Mouse (Mus musculus) midbrain, embryonic 14.5 days (tissue): ENCODE measurements around the gene Ddx20. TPM values are rescaled to one million over a fixed set of nuclear protein-coding genes. Genes with fewer than 3 reads are reported as not detected.
"Not testable (repeated sequence)": the region's sequence is repeated elsewhere in the genome, so short reads cannot be mapped to it uniquely, and the experiment has no call there.

Experiments used
- ATAC-seq: fragments of 200-750 bp; cut with Nextera tagmentation; 2 replicates; pipeline ENCODE4 v1.8.0; 2017; ENCODE audit warnings: moderate number of reproducible peaks, moderate library complexity; ENCODE audit not compliant: low FRiP score, low TSS enrichment
- DNase-seq: peaks from one replicate; pipeline ENCODE4 v3.0.0-alpha.2; 2015
- H3K27ac ChIP-seq: fragments of 300-500 bp; sonication (generic); replicated peaks from 2 replicates; pipeline ENCODE4 v1.5.1; 2014; ENCODE audit warnings: mild to moderate bottlenecking, low read depth, low read length, moderate library complexity
- H3K27me3 ChIP-seq: fragments of 300-500 bp; sonication (generic); 2 replicates; pipeline ENCODE4 v1.6.1; 2014; ENCODE audit warnings: low read length, control low read depth, mixed read lengths; ENCODE audit not compliant: control insufficient read depth, insufficient read depth
- H3K36me3 ChIP-seq: fragments of 300-500 bp; sonication (generic); 2 replicates; pipeline ENCODE4 v1.6.1; 2014; ENCODE audit warnings: low read length, control low read depth; ENCODE audit not compliant: control insufficient read depth, insufficient read depth
- H3K4me1 ChIP-seq: fragments of 300-500 bp; sonication (generic); 2 replicates; pipeline ENCODE4 v1.6.1; 2014; ENCODE audit warnings: mild to moderate bottlenecking, antibody characterized with exemption, low read length, control low read depth; ENCODE audit not compliant: control insufficient read depth, insufficient read depth
- H3K4me2 ChIP-seq: fragments of 300-500 bp; sonication (generic); 2 replicates; pipeline ENCODE4 v1.6.1; 2014; ENCODE audit warnings: mild to moderate bottlenecking, low read length, moderate library complexity
- H3K4me3 ChIP-seq: fragments of 300-500 bp; sonication (generic); replicated peaks from 2 replicates; pipeline ENCODE4 v1.5.1; 2014; ENCODE audit warnings: low read depth, low read length
- H3K9ac ChIP-seq: fragments of 300-500 bp; sonication (generic); replicated peaks from 2 replicates; pipeline ENCODE4 v1.6.1; 2014; ENCODE audit warnings: mild to moderate bottlenecking, low read length, moderate library complexity
- H3K9me3 ChIP-seq: fragments of 300-500 bp; sonication (generic); 2 replicates; pipeline ENCODE4 v1.6.1; 2016; ENCODE audit warnings: low read length, control low read depth, mixed read lengths; ENCODE audit not compliant: control insufficient read depth
- WGBS: fragments of 180-500 bp; shearing (Covaris S2); extraction: QIAGEN DNeasy Blood & Tissue Kit; methylation state at CpG from one replicate; pipeline ENCODE4 v1.1.7; 2014; 5-methylcytosine and 5-hydroxymethylcytosine counted together
- polyA plus RNA-seq: library from polyadenylated mRNA; unstranded; fragments of >200 nt; fragmentation: Nextera tagmentation; extraction: Ambion mirVana; gene quantifications from 2 replicates; pipeline ENCODE4 v1.2.1, GENCODE M21; 2014

Ddx20 gene
- polyA plus RNA-seq, 1 experiment from 2014 or later = 32.0 TPM

GRCm38 (mm10) chr3:105701399-105701798, 14.0 kb upstream of the Ddx20 start:
- no peak for ATAC-seq
- Histone ChIP-seq H3K27ac (no peak overlapping the region), H3K27me3 (peaks cover 6% of the 10 kb centered on the region; the same call in 1 of the 2 replicates), H3K36me3 (no peaks in the 10 kb centered on the region), H3K9me3 (no peaks in the 10 kb centered on the region), H3K4me2 (no peak overlapping the region), H3K4me1 (peaks cover 21% of the 10 kb centered on the region), H3K4me3 (no peak overlapping the region), H3K9ac (no peak overlapping the region)
- WGBS = 80% methylated on average over 5 of the region's 5 CpGs
- no peak for DNase-seq

- H3K36me3 ChIP-seq, ATAC-seq, H3K27me3 ChIP-seq, DNase-seq, H3K9me3 ChIP-seq, H3K9ac ChIP-seq, H3K4me3 ChIP-seq, H3K4me2 ChIP-seq, H3K27ac ChIP-seq: not testable (repeated sequence)
- 43% methylated on average over 1 of the region's 1 CpGs for WGBS
- peaks cover 22% of the 10 kb centered on the region for H3K4me1 ChIP-seq
These were observed 13.4 kb upstream of the Ddx20 start for GRCm38 (mm10) chr3:105700786-105701185.

GRCm38 (mm10) chr3:105699241-105699933, 12.0 kb upstream of the Ddx20 start:
- Histone ChIP-seq H3K27me3 (peaks cover 6% of the 10 kb centered on the region; the same call in 1 of the 2 replicates), H3K4me1 (peaks cover 25% of the 10 kb centered on the region), H3K9me3 (no peaks in the 10 kb centered on the region), H3K4me2 (no peak overlapping the region), H3K9ac (no peak overlapping the region), H3K36me3 (no peaks in the 10 kb centered on the region), H3K4me3 (no peak overlapping the region), H3K27ac (no peak overlapping the region)
- no peak for DNase-seq
- ATAC-seq = no peak
- 65% methylated on average over 3 of the region's 3 CpGs for WGBS

GRCm38 (mm10) chr3:105698311-105698710, 10.9 kb upstream of the Ddx20 start:
- Histone ChIP-seq H3K27ac (no peak overlapping the region), H3K9me3 (no peaks in the 10 kb centered on the region), H3K4me2 (no peak overlapping the region), H3K4me1 (peaks cover 25% of the 10 kb centered on the region), H3K36me3 (no peaks in the 10 kb centered on the region), H3K9ac (no peak overlapping the region), H3K4me3 (no peak overlapping the region), H3K27me3 (peaks cover 4% of the 10 kb centered on the region; the same call in 1 of the 2 replicates)
- WGBS = 96% methylated on average over 1 of the region's 1 CpGs
- no peak for DNase-seq
- ATAC-seq = no peak

DNA sequence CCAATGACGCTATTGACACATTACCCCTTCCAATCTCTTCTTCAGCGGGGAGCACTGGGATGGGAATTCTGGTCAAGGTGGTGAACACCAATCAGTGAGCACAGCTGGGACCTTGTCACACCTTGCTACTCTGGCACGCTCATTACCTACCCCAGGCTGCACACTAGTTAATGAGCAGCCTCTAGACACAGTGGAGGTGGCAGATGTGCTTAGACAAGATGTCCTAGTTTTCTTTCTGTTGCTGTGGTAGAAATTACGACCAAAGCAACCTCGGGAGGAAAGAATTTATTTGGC, 9.7 kb upstream of the Ddx20 start:
- Histone ChIP-seq H3K9ac (no peak overlapping the region), H3K27me3 (no peaks in the 10 kb centered on the region), H3K4me3 (no peak overlapping the region), H3K4me2 (no peak overlapping the region), H3K27ac (0 out of 2 replicates have a peak overlapping the region, but pooled peaks have one; percentile 74), H3K9me3 (no peaks in the 10 kb centered on the region), H3K36me3 (no peaks in the 10 kb centered on the region), H3K4me1 (peaks cover 25% of the 10 kb centered on the region)
- DNase-seq = no peak
- peak; percentile 32; the same call in 1 of the 2 replicates for ATAC-seq
- 64% methylated on average over 5 of the region's 5 CpGs for WGBS

- no peaks in the 10 kb centered on the region for H3K27me3 ChIP-seq
- peak overlapping the region; percentile 74 for H3K27ac ChIP-seq
- ATAC-seq (no peak), DNase-seq (no peak)
- H3K4me1 ChIP-seq = peaks cover 25% of the 10 kb centered on the region
- no peaks in the 10 kb centered on the region for H3K9me3 ChIP-seq
- no peaks in the 10 kb centered on the region for H3K36me3 ChIP-seq
- no peak overlapping the region for H3K4me3 ChIP-seq
- 39% methylated on average over 17 of the region's 17 CpGs for WGBS
- peak overlapping the region; percentile 45 for H3K4me2 ChIP-seq
- H3K9ac ChIP-seq = peak overlapping the region; percentile 27; the same call in 1 of the 2 replicates
These were observed 9.2 kb upstream of the Ddx20 start for GRCm38 (mm10) chr3:105696387-105697147.

GRCm38 (mm10) chr3:105695476-105696386, 8.4 kb upstream of the Ddx20 start:
- Histone ChIP-seq H3K4me1 (peaks cover 25% of the 10 kb centered on the region), H3K36me3 (no peaks in the 10 kb centered on the region), H3K4me3 (0 out of 2 replicates have a peak overlapping the region, but pooled peaks have one; percentile 8), H3K9ac (peak overlapping the region; percentile 27; the same call in 1 of the 2 replicates), H3K4me2 (peak overlapping the region; percentile 45), H3K27me3 (no peaks in the 10 kb centered on the region), H3K27ac (peak overlapping the region; percentile 74), H3K9me3 (no peaks in the 10 kb centered on the region)
- ATAC-seq (peak; percentile 76), DNase-seq (peak; percentile 75)
- 14% methylated on average over 20 of the region's 20 CpGs for whole genome bisulfite sequencing

DNA sequence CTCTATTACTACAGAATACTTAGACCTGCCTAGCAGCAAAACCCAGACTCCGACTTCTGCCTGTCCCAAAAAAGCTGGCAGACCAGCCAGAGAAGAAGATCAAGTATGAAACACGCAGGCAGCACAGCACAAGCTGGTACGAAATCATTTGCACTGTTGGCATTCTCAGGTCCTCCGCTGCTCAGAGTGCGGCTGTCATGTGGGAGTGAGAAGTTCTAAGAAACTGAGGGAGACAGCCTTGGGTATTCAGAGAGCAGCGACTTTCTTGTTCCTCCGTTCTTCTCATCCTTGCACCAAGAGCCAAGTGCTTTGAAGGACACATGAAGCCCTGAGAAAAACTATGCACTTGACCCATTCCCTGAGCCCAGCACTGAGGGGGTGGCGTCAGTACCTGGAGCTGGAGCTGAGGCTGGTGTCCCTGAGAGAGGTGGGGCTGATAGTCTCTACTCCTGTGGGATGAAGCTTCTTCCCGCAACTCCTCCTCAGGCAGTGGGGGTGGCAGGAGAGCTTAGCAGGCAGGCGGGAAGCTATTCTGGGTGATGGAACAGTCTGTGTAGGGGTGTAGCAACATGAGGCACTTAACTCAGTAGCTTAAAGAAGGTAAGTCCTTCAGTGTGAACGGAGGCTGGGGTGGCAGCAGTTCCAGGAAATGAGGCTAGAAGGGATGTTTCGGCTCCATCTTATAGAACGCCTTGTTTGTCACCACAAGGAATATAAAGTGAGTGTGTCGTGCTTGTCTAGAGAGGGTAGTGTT, 6.1 kb upstream of the Ddx20 start:
- 82% methylated on average over 14 of the region's 14 CpGs for whole genome bisulfite sequencing

More for the DNA sequence above, 6.1 kb upstream of the Ddx20 start:
- Histone ChIP-seq H3K9me3 (no peaks in the 10 kb centered on the region), H3K27ac (no peak overlapping the region), H3K9ac (no peak overlapping the region), H3K36me3 (no peaks in the 10 kb centered on the region), H3K4me1 (peaks cover 25% of the 10 kb centered on the region), H3K27me3 (no peaks in the 10 kb centered on the region), H3K4me2 (no peak overlapping the region), H3K4me3 (no peak overlapping the region)
- no peak for ATAC-seq
- DNase-seq = no peak
